Mouse (Mus musculus) gastrocnemius, postnatal 25 days (tissue): ENCODE results near the gene Gm40193. TPM values are rescaled to one million over a fixed set of nuclear protein-coding genes. Genes with fewer than 3 reads are reported as not detected.
"Not testable (repeated sequence)": the region's sequence is repeated elsewhere in the genome, so short reads cannot be mapped to it uniquely, and the experiment has no call there.

Experiments used
- DNase-seq: peaks from one replicate; pipeline ENCODE4 v3.0.0; 2022
- long read RNA-seq, 2 experiments: library from polyadenylated mRNA; stranded (forward); transcript quantifications; one replicate each; pipeline ENCODE4 v2.0.0; 2021
- total RNA-seq, 2 experiments: library from RNA; stranded (reverse); gene quantifications; 1 replicate in 1 of 2; 2 replicates in 1 of 2; pipeline ENCODE4 v1.2.3; 2021

The Gm40193 gene
- not detected for total RNA-seq
- long read RNA-seq, experiment 1: 0 reads
- long read RNA-seq, experiment 2: 0 reads

DNA sequence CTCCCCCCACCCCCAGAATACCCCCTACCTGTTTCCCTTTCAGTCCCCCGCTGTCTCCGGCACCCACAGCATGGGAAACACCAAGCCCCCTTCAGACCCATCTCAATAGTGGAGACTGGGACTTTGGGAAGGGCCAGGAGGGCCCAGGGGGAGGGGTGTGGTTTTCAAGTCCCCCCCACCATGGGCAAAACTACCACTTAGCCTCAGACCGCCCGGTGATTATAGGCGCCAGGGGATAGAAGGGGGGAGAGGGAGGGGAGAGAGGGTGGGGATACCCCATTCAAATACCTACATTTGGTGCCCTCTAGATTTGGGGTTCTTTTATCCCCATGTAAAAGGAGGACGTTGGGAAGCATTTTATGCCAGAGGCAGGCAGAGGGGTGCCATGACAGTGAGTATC lies at the start of gene Gm40193:
Gm40193 (minus strand) TSS at position 101 of the 400 bp plus-strand sequence.
- no peak for DNase-seq

DNA sequence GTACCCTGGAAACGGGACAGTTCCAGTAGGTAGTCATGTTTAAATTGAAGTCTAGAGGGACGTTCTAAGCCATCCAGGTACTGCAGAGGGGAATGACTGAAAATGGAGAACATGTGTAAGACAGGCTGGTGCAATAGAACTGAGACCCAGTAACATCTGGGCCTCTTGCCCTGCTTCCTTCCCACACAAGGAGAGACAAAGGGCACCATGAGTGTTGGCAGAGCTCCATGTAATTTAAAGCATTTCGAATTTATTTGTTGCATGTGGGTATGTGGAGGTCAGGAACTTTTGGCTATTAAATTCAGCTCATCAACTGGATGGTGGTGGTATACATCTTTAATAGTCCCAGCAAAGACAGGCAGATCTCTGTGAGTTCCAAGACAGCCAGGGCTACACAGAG lies 49.5 kb upstream of the Gm40193 start:
- DNase-seq: no peak

DNA sequence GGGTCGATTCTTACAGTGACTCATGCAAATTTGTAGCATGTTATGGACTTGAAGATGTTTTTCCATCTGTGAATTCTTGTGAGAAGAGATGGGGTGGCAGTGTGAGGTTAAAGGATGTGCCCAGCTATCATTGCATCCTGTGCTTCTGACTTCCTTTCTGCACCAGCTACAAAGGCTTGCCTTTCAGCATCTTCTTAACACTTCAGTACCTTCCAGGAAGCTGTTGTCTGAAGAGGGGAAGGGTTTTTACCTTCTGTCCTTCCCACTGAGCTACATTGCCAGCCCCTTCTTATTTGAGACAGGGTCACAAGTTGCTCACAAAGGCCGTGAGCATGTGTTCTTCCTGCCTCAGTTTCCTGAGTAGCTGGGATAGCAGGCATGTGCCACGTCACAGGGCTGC lies 48.2 kb upstream of the Gm40193 start:
- DNase-seq: no peak

DNA sequence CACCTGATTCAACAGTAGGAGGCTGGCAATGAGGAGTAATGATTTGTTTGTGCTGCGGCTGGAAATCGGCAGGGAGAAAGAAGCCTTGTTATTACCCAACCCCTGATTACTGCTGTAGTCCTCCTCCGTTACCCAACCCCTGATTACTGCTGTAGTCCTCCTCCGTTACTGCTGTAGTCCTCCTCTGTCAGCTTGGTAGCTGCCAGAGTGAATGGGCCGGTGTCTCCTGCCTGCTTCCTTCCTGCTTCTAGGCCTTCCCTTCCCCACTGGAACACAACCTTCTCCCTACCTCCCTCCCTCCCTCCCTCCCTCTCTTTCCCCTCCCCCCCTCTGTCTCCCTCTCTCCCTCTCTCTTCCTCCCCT lies 47.6 kb upstream of the Gm40193 start:
- no peak for DNase-seq

DNA sequence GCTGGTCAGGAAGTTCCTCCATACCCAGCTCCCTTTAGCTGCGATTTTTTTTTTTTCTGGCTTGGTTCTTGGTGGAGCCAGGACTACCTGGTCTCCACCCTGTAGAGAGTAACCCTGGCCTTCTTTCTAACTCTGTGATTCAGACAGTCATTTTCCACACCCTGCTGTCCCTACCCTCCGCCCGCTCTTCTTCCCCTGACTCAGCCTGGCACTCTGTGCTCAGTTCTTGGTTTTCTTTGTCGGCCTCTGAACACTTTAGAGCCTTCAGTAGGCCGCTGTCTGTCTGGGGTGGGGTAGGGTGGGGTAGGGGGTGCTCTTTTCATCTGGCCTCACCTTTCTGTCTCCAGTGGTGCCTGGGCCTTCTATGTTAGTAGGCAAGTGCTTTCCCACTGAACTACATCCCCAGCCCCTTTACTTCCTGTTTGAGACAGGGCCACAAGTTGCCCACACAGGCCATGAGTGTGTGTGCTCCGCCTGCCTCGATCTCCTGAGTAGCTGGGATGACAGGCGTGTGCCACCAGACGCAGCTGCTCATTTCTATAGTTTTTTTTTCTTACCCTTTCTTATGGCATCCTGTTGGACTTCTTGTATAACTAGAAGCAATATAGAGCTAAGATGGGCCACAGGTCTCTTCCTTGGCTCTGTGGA lies 47.1 kb upstream of the Gm40193 start:
- DNase-seq: no peak

DNA sequence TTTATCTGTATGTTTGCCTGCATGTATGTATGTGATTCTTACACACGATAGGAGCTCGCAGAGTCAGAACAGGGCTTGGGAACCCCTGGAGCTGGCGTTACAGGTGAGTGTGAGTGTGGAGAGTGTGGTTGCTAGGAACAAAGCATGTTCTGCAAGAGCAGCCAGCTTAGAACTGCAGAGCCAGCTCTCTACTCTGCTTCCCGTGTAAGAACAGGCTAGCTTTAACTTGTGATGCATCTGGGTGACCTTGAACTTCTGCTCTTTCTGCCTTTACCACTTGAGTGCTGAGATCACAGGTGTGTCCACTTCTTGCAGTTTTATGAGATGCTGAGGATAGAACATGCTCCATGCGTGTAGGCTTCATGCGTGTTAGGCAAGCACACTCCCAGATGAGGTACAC lies 46.2 kb upstream of the Gm40193 start:
- no peak for DNase-seq

DNA sequence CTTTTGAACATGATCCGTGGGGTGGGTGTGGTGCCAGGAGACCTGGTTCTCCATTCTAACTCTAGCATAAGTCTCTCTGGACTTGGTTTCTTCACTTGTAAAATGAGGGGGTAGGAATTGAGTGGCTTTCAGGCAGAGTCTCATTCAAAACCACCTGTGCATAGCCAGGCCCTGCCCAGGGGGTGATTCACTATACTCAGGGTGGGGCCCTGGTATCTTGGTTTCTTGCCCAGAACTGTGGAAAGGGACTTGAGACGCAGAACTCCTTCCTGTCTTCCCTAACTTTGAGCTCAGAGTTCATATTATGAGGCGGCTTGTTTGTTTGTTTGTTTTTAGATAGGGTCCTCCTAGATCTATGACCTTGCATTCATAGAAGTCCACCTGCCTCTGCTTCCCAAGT lies 44.5 kb upstream of the Gm40193 start:
- DNase-seq: no peak

DNA sequence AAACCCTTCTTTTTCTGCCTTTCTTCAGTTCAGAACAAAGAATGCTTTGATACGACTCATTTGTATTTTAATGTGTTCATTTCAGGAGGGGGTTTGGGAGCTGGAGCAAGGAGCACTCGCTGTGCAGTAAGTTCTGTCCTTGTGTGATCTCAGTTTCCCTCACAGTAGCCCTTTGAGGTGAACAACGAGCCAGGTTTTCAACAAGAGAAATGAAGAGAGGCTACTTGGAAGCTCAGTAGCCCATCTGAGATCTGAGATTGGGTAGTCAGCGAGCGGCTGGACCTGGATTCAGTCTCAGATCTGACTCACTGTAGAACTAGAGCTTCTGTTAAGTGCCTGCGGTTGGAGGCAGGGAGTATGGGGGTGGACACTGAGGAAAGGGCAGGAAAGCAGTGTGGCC lies 41.1 kb upstream of the Gm40193 start:
- DNase-seq: no peak

DNA sequence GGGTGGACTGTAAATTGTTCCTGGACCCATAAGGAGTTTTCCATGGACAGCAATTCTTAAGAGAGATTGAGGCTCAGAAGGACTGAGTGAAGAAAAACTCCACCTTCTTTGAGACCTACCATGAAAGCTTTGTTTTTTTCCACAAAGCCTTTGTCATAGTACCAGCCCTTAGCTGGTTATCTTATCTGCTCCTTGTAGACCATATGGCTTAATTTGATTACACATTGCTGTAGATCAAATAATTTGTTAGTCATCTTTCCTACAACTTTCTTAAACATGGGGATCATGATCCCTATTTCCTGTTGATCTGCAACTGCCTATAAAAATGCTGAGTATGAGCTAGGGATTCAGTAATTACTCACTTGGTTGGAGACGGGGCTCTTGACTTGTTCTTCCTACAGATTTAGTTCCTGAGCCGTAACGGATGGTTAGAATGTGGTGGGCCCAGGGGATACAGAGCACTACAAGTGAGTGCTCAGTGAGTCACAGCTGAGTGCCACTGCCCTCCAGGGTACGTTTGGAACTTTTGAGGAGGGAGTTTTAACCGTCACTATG lies 39.7 kb upstream of the Gm40193 start:
- no peak for DNase-seq

DNA sequence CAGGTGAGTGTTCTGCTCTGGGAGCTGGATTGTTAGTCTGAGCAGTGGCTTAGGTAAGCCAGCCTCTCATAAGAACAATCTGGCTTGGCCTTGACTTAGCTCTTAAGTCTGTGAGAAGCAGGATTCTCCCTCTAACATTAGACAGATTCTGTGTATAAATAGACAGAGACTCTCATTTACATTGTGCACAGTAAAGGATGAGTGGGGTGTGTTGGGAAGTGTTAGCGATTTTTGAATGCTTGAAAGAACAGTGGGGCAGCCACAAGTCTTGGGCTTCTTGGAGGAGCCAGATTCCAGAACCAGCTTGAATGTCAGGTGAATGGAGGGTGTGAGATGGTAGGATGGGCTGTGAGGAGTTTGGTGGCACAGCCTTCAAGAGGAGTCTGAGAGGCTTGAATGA lies 38.9 kb upstream of the Gm40193 start:
- DNase-seq: no peak

DNA sequence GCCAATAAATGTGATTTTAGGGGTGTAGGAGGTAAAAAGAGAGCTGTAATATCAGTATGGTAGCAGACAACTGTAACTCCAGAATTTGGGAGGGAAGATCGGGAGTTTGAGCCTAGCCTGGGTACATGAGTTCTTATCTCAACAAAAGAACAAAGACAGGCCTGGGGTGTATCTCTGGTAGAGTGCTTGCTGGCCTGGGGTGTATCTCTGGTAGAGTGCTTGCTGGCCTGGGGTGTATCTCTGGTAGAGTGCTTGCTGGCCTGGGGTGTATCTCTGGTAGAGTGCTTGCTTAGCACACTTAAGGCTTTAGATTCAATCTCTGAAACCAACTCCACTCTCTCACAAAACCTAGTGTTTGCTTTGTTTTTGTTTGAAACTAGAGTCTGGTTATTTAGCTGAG lies 37.9 kb upstream of the Gm40193 start:
- DNase-seq: not testable (repeated sequence)

DNA sequence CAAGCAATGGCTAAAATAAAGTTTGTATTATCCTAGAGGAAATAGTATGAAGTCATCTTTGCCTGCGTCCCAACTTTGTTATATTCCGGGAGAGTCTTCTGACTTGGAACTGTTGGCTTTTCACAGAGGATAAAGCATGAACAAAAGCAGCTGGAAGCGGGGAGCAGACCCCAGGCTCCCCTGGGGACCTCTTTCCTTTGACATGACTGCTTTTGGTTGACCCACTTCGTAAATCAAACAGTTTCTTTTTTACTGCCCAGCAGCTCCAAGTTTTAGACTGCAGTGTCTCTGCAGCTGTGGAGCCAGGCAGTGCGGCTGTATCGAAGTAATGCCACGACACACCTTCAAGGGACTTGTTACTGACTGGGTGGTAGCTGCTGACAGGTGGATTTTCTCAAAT lies 33.8 kb upstream of the Gm40193 start:
- DNase-seq: no peak

DNA sequence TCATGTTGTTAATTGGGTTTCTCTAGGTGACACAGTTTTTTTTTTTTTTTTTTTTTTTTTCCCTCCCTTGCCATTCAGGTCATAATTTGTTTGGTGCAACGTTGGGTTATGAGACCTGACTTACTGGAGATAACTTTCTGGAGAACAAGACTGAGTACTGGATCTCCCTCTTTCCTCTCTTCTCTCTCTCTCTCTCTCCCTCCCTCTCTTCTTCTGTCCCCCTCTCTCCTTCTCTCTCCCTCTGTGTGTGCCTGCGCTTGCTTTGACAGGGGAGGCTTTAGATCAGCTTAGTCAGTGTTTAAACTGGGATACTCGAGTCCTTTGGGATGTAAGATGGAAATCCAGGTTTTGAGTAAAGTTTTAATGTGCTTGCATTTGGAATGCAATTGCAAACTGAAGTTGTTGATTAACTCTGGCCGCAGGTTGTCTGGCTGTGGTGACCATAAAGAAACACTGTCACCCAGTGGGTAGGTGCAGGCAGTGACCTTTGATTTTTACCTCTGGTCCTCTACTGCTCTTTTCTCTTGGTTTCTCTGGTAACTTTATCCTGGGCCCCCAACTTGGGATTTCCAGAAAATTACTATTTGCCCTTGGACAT lies 31.6 kb upstream of the Gm40193 start:
- DNase-seq: no peak

DNA sequence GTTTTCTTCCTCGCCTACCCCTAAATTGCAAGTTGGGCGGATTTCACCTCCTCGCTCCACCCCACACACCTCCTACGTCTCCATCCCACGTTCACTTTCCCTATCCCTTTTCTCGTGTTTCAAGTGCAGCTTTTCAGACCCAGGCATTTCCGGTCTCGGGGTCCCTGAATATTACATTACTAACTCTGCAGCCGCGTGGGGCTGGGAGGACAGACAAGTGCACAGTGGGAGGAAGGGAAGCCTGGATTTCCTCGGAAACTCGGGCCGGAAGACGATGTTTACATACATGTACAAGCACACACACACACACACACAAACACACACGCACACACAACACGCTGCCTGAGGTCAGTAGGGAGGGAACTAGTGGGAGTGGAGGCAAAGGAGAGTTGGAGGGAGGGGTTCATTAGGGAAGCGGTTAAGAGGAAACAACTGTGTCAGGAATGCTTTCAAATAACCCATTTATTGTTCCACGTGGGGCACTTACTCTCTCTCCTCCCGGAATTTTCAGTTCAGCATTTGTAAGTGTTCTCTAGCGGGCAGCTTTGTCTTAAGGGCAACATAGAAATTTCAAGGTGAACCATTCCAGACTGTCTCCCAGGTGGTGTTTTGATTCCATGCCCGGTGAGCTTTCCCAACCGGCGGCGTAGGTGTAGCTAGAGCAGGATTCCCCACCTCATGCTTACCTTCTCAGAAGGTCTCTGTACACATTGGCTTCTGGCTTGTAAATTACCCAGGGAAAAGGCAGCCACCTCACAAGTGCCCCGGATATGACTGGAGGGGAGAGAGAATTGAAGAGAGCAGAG lies 30.9 kb upstream of the Gm40193 start:
- peak; percentile 27 for DNase-seq

DNA sequence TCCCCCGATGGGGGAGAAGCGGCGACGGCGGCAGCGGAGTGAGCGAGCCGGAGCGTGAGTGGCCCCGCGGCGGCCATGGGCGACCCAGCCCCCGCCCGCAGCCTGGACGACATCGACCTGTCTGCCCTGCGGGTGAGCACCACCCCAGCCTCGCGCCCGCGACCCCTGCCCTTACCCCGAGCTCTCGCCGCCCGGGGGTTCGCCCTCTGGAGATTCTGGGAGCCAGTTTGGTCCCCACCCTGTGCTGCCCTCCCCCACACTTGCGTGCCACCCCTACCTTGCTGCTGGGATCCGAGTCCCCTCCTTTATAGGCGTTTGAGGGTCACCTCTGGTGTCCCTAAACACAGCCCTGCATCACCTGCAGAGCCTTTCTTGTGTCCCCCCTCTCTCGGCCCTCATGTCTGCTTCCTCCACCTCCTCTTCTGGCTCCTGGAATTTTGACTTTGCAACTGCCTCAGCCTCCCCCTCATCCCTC lies 30.3 kb upstream of the Gm40193 start:
- DNase-seq: no peak

DNA sequence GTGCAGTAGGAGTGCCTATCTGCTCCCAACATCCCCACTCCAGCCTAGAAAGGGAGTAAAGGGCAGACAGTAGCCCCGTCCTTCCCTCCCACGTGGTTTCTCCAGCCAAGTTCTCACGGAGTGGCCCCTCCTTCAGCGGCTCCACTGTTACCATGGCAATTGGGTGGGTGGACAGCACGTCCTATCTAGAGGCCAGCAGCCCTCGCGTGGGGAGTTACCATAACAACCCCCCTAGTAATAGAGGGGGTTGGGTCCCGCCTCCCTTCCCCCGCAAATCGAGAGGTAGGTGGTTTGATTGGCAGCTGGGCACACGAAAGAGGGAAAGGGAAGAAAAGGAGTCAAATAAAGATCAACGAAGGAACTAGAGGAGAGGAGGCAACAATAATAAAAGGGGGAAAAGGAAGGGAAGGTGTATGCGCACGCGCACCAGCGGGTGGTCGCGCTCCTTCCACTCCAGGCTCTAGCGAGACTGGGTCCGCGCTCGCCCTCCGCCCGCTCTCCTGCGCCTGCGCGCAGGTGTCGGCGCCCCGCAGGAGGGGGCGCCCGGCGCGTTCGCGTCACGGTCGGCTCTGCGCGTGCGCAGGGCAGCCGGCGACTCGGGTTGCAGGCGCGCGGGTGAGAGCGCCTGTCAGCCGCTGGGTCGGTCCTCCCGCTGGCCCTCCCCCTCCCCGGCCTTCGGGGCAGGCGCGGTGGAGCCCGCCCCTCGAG lies 29.7 kb upstream of the Gm40193 start, which contains the start of gene Mink1:
Mink1 (plus strand) TSS at position 595 of the 708 bp plus-strand sequence.
- DNase-seq: peak; percentile 92

DNA sequence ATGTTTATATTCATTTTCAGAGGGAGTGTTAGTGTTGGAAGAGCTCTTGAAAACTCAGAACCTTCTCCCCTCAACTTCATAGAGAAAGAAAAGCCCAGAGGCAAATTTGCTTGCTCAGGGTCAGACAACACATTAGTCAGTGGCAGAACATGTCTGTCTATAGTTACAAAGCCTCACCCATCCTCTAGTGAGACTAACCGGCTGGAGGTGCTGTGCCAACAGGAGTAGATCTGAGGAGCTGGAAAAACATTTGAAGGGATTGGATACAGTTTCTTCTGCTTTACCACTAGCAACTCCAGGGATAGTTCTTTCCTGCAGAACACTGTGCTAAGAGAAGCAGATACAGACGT lies 29.2 kb upstream of the Gm40193 start:
- no peak for DNase-seq

DNA sequence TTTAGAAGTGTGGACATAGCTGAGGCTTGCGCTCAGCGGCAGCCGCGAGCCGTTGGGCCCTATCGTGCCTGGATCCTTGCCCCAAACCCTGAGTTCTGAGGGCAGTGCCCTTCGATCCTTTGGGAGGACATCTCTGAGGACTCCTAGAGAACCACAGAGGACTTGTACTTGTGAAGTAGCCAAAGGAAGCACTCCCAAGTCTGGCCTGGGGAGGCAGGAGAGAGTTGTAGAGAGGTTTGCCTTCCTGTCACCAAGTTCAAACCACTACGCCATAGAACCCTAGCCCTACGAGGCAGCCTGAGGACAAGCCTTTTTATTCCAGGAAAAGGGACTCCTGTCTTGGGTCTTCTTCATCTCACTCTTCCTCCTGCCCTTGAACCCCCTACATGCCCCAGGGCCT lies 24.8 kb upstream of the Gm40193 start:
- no peak for DNase-seq

DNA sequence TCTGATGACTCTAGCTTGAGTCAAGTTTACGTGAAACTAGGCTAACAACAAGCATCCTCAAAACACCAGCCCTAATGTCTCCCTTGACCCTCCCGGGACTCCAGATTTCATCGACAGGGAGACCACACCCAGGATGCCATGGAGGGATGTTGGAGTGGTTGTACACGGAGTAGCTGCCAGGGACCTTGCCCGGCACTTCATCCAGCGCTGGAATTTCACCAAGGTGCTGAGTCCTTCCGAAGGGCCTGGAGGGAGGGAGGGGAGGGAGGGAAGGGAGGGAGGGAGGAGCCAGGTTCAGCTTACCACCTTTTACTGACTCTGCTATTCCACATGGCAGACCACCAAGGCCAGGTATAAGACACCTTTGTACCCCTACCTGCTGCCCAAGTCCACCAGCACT lies 21.2 kb upstream of the Gm40193 start:
- DNase-seq: no peak

DNA sequence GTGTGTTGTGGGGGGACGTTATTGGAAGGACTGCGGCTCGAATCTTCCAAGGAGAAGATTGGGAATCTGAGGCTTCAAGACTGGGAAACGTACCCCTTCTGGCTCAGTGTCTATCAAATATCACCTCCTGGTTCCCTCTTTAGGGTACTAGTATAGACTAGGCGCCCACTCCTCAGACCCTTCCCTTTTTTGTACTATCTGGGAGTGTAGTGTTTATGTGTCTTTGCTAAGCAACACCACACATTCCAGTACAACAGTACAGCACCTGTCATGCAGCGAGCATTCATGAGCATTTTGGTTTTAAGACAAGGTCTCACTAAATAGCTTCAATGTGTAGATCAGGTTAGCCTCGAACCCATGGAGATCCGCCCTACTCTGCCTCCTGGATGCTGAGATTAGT lies 18.8 kb upstream of the Gm40193 start:
- no peak for DNase-seq

DNA sequence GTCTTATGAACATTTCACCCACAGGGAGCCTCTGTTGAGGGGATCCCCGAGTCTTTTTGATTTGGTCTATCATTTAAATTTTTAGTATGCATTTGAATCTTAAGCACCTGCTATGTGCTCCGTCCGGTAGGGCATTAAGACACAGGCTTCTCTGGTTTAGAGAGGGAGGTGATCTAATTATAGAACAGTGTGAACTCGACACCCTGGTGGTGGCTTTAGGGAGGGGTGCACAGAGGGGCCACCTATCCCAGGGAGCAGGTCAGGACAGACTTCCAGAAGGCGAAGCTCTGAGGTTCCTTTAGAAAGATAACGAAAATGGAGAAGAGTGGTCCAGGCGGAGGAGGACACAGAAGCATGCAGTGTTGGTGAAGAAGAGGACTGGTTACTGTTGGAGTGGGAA lies 11.8 kb upstream of the Gm40193 start:
- DNase-seq: peak; percentile 52

DNA sequence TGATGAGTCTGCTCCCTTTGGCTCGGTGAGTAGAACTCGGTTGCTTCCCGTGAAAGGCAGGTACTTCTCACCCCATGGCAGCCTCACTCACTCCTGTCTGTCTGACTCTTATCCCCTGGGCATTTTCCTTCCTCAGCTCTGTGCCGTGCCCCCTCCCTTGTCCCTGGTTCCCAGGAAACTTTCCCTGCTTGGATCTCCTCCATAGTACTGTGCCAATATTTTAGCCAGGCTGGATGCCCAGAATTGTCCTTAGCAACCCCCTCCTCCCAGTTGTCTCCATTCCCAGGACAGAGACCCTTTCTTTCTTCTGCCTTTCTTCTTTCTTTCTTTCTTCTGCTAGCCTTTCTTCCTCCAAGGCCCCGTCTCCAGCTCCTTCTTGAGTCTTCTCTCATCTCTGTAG lies 8.7 kb upstream of the Gm40193 start:
- no peak for DNase-seq

DNA sequence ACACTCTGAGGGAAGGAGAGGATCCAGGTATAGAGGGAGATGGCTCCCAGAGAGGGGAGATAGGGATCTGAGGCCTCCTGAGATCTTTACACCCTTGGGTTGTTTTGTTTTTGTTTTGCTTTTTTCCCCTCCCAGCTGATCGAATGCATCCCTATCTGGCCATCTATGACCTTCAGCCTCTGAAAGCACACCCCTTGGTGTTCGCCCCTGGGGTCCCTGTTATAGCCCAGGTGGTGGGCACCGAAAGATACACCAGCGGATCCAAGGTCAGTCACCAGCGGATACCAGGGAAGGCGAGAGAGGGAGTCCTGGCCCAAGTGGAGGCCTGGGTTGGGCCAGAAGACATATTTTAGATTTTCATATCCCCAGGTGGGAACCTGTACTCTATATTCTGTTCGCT lies 8.2 kb upstream of the Gm40193 start:
- no peak for DNase-seq
